Mouse (Mus musculus): ENCODE results near the gene Exosc8. TPM values are rescaled to one million over a fixed set of nuclear protein-coding genes. Genes with fewer than 3 reads are reported as not detected.
"Not testable (repeated sequence)": the region's sequence is repeated elsewhere in the genome, so short reads cannot be mapped to it uniquely, and the experiment has no call there.

Exosc8 gene
- polyA plus RNA-seq (2012; rRNA removed): 33.2 and 49.7 TPM in 2 replicates

DNA sequence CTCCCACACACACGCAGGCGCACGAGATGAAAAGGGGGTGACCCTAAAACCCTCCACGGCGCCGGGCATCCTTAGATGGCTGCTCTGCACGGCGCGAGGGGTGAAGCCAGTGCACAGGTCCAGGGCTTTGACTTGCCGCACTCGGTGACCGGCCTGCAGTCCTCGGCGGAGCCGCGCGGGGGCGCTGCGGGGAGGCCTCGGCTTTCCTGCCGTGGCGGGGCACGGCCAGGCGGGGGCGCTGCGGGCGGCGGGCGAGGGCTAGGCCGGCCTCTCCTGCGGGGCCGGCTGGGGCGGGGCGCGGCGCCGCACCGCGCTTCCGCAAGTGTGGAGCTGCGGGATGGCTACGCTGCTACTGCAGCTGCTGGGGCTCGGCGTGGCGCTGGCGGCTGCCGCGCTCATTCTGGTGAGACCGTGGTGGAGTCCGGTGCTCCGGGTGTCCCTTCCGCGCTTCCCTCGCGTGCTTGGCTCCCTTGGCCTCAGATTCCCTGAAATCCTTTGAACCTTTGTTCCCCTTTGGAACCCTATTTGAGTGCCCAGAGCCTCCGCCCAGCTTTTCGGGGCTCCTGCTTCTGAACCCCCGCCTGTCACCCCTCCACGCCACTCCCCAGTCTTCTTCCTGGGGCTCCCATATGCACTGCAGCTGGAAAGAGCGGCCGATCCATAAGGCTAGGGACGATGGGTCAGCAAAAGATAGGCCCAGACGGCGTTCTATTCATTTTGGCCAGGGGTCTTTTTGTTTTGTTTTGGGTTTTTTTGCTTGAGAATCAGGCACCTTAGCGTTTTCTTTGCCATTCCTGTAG is at the start of gene Exosc8, which contains the start of gene Alg5:
Gene Exosc8 (minus strand): TSS at position 147 of the 800 bp plus-strand sequence.
Gene Alg5 (plus strand): TSS at position 293 of the 800 bp plus-strand sequence.
- DNase-seq (ENCODE audit: low spot score): peak; percentile 100

DNA sequence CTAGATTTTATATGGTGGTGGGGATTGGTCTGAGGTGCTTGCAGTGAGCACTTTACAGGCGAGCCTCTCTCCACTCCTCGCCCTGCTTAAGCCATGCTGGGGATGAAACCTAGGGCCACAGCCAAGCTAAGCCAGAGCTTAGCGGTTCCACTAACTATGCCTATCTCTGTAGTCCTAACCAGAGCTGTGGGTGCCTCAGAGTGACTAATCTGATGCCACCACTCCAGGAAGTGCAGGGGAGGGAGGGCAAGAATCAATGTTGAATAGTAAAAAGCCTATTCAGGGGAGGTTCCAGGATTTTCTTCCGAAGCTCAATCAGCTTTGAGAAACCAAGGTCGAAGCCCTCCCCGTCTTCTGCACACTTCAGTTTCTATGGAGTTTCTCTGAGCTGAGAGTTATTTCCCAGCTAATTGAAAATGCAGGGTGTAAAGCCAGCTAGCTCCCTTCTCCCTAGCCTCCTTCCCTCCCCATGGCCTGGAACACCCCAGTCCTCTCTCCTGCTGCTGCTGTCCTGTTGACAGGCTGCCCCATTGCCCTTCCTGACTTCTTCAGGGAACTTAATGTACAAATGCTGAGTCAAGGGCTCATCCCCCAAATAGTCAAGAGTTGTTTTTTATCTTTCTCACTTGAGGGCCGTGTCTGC is 40.9 kb upstream of the Exosc8 start:
- no peak for DNase-seq (ENCODE audit: low spot score)

DNA sequence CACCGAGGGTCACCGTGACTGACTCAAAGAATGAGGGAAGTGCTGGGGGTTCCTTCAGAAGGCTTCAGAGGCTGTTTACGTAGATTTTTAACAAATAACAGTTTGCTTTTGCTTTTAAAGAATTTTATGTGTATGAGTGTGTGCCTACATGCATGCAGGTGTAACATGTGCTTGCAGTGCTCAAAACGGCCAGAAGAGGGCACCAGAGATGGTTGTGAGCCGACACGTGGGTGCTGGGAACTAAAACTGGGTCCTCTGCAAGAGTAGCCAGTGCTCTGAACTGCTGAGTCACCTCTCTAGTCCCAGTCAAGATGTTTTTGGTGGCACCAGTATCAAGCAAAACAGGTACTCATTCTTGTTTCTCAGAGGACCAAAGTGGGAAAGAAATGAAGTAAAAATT is 38.4 kb upstream of the Exosc8 start:
- no peak for DNase-seq (ENCODE audit: low spot score)

DNA sequence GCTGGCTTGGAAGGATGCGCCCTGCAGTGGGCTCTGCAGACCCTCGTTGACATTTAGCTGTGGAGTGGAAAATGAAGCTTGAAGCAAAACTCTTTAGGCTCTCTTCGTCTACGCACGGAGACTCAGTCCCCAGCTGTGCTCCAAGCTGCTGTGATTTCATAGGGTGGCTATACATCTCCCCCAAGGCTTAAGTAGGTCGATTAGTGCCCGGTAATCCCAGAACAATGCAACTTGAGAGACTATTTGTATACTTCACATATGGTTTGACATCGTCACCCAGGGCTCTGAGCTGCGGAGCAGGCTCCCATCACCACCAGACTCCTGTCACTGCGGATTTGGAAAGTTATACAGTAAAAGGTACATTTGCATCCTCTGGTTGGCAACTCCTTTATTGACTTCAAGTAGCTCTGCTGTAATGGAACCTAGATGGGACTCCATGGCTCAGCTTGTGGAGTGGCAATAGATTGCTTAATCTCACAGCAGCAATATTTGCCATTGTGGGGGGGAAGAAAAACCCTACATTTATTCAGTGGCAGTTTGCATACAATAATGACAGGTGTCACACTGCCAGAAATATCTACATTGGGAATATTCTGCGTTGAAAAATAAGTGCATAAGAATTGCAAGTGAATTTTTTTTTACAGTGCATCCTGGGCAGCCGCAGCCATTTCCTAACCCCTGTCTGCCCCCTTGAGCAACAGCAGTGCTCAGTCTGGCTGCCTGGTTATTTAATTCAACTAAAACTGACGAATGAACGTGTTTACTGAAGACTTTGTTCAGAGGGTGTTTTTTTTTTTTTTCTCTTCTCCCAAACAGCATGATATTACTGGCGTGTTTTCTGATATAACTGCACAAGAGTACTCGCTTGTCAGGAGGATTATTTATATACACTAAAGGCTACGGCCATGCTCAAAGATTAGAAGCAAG is 34.4 kb upstream of the Exosc8 start:
- DNase-seq (ENCODE audit: low spot score): no peak

DNA sequence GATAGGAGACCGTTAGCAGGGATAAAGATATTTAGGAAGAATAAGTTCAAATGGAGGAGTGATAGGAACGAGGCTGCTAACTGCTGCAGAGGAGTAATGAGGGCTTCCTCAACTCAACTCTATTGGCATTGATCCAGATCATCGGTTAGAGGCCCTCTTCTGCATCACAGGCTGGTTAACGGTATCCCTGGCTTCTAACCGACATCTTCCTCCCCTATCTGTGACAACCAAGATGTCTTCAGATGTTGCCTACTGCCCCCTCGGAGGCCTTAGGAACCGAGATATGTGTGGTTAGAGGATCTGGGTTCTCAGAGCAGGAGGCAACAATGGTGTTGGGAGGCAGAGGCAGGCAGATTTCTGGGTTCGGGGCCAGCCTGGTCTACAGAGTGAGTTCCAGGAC is 33.4 kb upstream of the Exosc8 start:
- DNase-seq (ENCODE audit: low spot score): no peak

DNA sequence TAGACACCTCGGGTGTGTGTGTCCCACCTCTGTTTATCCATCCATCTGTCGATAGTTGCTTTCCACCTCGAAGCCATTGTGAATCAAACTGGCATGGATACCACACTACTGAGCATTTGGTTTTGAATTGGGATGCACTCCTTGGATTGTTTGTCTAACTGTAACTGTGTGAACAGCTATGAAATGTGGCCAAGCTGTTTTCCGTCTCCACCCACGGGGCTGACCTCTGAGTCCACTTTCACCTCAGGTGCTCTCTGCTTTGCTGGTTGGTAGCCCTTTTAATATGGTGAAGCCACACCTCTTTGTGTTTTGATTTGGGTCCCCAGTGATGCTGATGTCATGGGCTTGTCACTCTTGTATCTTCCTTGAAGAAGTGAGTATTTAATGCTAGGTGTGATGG is 31.6 kb upstream of the Exosc8 start:
- no peak for DNase-seq (ENCODE audit: low spot score)

DNA sequence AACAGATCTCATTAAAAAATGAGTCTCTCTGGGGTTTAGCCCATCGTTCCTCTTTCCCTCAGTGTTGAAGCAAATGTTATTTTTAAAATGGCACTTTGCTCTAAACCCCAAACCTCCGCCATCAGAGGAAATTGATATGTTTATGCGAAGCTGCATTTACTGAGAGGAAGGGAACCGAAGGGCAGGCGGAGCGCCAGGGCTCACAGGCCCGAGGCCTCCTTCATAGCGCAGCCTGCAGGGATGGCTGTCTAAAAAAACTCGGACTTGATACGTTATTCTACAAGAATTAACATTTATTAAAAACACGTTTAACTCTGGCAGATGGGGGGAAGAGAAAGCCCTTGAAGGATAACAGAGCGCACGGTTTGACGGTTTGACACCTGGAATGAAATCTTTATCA is 30.8 kb upstream of the Exosc8 start:
- no peak for DNase-seq (ENCODE audit: low spot score)

DNA sequence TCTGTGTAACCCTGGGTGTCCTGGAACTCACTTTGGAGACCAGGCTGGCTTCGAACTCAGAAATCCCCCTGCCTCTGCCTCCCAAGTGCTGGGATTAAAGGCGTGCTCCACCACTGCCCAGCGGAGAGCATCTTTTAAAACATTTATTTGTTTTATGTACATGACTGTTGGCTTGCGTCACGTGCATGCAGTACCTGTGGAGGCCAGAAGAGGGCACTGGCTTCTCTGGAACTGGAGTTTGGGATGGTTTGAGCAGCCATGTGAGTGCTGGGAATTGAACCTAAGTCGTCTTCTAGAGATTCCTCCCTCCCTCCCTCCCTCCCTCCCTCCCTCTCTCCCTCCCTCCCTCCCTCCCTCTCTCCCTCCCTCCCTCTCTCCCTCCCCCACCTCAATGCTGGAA is 30.3 kb upstream of the Exosc8 start:
- not testable (repeated sequence) for DNase-seq (ENCODE audit: low spot score)

DNA sequence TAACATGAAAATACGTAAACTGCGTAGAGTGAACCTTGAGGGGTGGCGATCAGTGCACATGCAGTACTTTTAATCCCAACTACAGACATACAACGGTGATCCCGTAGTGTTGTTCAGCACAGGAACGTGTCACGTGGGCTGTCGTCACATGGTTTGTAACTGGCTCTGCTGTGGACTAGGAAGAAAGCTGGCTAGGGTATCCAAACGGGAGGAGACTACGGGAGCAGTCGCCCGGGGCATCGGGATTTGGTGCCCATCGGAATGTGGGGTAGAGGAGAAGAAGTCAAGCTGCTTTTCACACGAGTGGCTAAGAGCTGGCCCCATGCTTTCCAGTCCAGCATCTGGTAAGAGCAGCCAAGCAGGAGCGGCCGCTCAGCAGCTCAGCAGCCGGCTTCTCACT is 29.2 kb upstream of the Exosc8 start:
- DNase-seq (ENCODE audit: low spot score): no peak

DNA sequence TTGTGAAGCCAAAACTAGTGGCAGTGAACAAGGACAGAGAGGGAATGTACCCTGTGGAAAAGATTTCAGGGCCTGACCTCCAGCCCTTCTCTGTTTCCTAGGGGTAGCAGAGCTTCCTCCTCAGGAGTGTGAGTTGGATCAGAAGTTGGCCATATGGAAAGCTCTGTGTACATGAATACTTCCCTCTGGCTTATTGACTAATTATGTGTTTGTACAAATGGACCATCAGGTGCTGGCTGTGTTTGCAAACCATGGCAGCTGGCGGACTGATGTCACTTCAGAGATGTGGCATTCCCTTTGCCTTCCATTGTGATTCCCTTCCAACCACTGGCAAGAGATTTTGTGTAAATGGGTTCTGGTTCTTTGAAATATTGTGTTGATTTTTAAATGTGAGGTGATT is 26.1 kb upstream of the Exosc8 start:
- no peak for DNase-seq (ENCODE audit: low spot score)

DNA sequence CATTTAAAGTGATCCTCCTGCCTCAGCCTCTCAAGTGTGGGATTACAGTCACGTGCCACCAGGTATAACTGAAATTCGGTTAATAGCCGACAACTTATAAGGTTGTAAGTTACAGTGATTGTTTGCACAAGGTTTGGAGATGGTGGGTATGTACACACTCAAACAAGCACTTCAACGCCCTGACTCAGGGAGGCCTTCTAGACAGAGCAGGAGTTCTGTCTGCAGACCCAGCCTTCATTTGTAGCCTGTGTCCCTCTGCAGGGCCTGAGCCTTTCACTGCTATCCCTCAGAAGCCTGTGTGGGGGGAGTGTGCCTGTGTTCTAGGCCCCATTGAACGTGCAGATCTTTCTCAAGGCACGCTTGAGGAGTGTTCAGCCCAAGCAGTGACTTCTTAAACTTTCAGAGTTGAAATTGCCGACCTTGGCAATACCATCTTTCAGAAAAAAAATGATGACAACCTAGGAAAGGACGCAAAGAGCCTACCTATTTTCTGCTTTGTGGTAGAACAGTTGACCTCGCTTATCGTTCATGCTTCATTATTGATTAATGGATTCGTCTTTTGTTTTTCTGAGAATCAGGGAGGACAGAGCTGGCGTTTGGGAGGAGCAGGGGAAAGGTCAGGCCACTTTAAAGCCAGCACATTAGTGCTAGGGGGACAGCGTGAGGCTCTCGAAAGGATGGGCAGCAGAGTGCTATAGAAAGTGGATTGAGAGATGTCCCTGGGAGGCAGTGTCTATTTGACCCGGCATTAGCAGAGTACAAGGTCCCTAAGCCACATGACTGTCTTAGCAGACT is 25.3 kb upstream of the Exosc8 start:
- no peak for DNase-seq (ENCODE audit: low spot score)

DNA sequence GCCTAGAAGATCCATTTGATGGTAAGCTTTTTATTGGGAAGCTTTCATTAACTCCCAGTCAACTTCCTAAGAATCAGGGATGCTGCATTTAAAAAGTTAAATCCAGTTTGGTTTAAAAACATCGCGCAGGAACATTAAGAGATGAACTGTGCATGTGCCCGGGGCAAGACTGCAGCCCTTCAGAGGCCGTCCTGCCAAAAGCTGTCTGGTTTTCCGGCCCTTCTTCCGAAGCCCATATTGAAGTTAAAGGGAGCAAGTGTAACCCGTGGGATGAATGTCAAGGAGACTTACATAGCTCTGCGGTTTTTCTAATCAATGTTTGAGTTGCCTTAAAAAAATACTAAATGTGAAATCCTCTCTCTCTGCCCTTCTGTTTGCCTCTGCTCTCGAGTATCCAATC is 24.0 kb upstream of the Exosc8 start:
- DNase-seq (ENCODE audit: low spot score): no peak

DNA sequence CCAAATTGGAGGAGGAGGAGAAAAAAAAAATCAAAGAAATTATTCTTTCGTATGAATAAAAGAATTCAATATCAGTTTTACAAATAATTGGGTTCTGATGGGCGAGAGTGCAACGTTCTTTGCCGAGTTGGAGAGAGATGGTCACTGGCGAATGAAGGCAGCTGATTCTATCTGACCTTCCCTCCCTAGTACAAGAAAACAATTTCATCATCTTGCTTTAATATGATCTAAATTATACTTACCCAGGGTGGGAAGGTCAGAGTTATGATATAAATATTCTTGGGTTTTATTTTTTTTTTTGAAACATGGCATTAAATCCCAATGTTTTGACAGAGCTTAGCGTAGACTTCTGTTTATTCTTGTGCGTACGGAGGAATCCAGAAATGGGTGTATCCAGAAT is 22.3 kb upstream of the Exosc8 start:
- no peak for DNase-seq (ENCODE audit: low spot score)

DNA sequence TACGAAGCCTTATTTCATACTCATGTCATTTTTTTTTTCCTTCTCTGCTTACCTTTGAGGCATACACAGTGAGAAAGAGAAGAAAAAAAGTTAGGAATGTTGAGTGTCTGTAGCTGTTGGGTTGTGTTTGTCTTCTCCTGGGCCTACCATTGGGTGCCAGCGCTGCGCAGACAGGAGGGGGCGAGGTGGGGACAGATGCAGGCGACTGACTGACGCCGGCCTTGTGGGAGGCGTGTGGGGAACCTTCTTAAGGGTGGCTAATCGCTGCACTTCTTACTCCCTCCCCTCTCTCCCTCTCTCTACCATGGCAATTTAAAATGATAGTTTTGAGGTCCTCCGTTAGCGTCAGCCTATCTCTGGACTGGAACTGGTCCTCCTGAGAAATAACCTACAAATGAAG is 20.9 kb upstream of the Exosc8 start:
- DNase-seq (ENCODE audit: low spot score): no peak

DNA sequence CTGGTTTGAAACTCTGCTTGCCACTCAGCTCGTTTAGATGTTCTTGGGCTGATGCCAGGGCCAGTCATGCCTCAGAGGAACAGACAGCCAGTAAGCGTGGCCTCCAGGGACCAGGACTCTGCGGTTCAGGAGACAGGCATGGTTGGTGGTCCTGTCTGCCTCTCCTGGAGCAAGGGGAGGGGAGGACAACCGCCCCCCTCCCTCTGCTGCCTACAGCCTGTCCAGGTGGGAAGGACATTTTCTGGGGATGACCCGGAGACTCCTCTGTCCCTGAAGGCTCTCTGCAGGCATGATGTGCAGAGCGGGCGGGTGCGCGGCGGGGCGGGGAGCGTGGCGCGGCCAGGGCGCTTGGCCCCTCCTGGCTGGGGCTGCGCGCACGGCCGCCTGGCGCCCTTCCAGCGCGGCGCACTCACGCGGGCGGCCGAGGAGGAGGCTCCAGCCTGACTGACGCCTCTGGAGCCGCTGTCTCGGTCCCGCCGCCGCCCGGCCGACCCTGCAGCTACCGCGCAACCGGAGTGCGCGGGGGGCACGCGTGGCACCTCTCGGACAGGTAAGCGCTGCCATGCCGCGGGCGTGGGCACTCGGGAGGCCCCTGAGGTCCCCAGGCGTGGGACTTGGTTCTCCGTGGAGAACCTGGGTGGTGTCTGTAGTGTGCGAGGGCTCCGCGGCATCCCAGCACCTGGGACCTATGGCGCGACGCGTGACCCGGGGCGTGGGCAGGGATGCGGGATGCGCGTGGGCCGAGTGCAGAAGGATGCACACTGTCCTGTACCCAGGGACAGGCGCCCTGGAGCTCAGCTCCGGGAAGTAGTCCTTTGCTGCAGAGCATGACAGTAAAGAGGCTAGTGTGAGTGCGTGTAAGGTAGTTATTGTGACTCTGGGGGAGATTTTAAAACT is 20.2 kb upstream of the Exosc8 start, which contains the start of gene Smad9:
Gene Smad9 (plus strand): TSS at position 438 of the 897 bp plus-strand sequence.
- DNase-seq (ENCODE audit: low spot score): peak; percentile 61

DNA sequence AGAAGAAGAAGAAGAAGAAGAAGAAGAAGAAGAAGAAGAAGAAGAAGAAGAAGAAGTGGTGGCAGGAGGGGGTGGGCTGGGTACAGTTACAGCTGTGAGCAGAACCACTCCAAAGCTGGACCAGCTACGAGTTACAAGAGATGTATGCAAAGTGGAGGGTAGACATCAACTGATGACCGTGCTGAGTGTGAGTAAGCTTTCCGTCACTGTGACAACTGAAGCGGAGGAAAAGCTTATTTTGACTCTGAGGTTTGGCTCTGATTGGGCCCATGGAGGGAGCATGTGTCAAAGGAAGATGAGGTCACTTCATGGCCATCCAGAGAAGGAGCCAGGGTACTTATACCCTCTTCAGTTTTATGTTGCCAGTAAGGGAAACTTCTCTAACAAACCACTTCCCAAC is 18.2 kb upstream of the Exosc8 start:
- no peak for DNase-seq (ENCODE audit: low spot score)

DNA sequence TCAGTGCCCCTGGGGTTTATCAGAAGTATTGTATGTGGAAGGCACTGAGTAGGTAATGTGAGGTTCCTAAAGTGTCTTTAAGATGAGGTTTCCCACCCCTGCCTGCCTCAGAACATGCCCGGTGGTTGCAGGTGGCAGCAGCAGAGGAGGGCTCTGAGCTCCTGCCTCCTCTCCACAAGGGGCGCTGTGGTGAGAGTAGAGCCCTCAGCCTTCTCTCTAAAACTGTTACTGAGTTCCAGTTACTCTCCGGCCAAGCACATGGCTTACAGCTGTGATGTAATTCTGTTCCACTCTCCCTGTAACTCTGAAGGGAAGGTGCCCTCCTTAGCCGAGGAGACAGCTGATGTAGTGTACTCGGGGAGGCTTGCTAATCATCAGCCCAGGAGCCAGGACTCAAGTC is 10.6 kb upstream of the Exosc8 start:
- DNase-seq (ENCODE audit: low spot score): no peak

DNA sequence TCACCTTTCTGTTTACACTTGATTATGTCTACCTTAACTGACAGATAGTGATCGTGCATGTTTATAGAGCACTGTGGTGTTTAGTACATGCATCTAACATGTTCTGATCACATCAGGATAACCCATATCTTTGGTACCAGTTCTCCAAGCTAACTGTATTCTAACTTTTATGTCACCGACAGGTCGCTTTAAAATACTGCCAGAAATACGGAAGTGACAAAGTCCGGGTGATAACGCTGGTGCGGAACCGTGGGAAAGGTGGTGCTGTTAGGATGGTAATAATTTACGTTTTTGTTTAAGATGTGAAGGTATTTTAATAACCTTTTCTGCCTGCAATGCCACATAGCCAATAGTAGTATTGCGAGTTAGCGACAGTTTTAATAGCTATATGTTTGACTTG is 6.8 kb upstream of the Exosc8 start:
- DNase-seq (ENCODE audit: low spot score): no peak

DNA sequence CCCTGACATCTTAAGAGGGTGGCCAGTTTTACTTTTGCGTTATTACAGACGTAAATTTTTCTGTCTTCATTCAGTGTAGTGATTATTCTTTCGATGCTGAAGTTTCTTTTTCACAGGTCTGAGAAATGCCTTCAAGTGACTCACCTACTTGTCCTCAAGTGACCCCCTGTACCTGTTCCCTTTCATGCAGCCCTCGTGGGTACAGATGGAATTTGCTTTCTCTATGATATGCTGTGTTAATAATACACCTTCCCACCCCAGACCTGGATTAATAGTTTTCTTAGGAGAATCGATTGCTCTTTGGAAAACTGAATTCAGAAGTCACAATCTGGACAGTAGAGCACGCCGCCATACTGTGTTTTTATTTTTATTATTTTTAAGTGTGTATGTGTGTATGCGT is 2.1 kb upstream of the Exosc8 start:
- no peak for DNase-seq (ENCODE audit: low spot score)

All from urinary bladder, adult 2 months (tissue).